Mouse (Mus musculus) liver, embryonic 11.5 days (tissue): ENCODE results near the gene Celf2. TPM values are rescaled to one million over a fixed set of nuclear protein-coding genes. Genes with fewer than 3 reads are reported as not detected.

ENCODE experiments used
- ATAC-seq: fragments of 200-750 bp; cut with Nextera tagmentation; replicated peaks from 2 replicates; pipeline ENCODE4 v1.8.0; 2017; ENCODE audit warnings: moderate number of reproducible peaks, mild to moderate bottlenecking, moderate TSS enrichment, moderate library complexity; ENCODE audit not compliant: low FRiP score
- DNase-seq: peaks from one replicate; pipeline ENCODE4 v3.0.0-alpha.2; 2017; ENCODE audit warnings: low spot score
- H3K27ac ChIP-seq: fragments of 300-500 bp; sonication (generic); 2 replicates; pipeline ENCODE4 v1.5.1; 2014; ENCODE audit warnings: mild to moderate bottlenecking, low read depth, low read length, control low read depth
- H3K27me3 ChIP-seq: fragments of 300-500 bp; sonication (generic); replicated peaks from 2 replicates; pipeline ENCODE4 v1.6.1; 2014; ENCODE audit warnings: low read length, mixed read lengths; ENCODE audit not compliant: control insufficient read depth, insufficient read depth
- H3K36me3 ChIP-seq: fragments of 300-500 bp; sonication (generic); 2 replicates; pipeline ENCODE4 v1.6.1; 2014; ENCODE audit warnings: mild to moderate bottlenecking, low read length, moderate library complexity, mixed read lengths; ENCODE audit not compliant: control insufficient read depth, insufficient read depth
- H3K4me1 ChIP-seq: fragments of 300-500 bp; sonication (generic); replicated peaks from 2 replicates; pipeline ENCODE4 v1.6.1; 2014; ENCODE audit warnings: low read length, mixed read lengths; ENCODE audit not compliant: control insufficient read depth, insufficient read depth
- H3K4me2 ChIP-seq: fragments of 300-500 bp; sonication (generic); 2 replicates; pipeline ENCODE4 v1.6.1; 2014; ENCODE audit warnings: mild to moderate bottlenecking, control low read depth, moderate library complexity
- H3K4me3 ChIP-seq: fragments of 300-500 bp; sonication (generic); 2 replicates; pipeline ENCODE4 v1.5.1; 2014; ENCODE audit warnings: low read depth, low read length, control low read depth
- H3K9ac ChIP-seq: fragments of 300-500 bp; sonication (generic); 2 replicates; pipeline ENCODE4 v1.6.1; 2014; ENCODE audit warnings: low read depth, low read length, control low read depth
- H3K9me3 ChIP-seq: fragments of 300-500 bp; sonication (generic); 2 replicates; pipeline ENCODE4 v1.6.1; 2016; ENCODE audit warnings: low read length, inconsistent platforms, mixed read lengths; ENCODE audit not compliant: control insufficient read depth
- WGBS: fragments of 180-500 bp; shearing (Covaris S2); extraction: QIAGEN DNeasy Blood & Tissue Kit; methylation state at CpG from one replicate; pipeline ENCODE4 v1.1.7; 2014; 5-methylcytosine and 5-hydroxymethylcytosine counted together
- polyA plus RNA-seq: library from polyadenylated mRNA; unstranded; fragments of >200 nt; fragmentation: Nextera tagmentation; extraction: Ambion mirVana; gene quantifications from 2 replicates; pipeline ENCODE4 v1.2.1, GENCODE M21; 2014

The Celf2 gene
- polyA plus RNA-seq, 1 experiment from 2014 or later = 21.1 TPM

DNA sequence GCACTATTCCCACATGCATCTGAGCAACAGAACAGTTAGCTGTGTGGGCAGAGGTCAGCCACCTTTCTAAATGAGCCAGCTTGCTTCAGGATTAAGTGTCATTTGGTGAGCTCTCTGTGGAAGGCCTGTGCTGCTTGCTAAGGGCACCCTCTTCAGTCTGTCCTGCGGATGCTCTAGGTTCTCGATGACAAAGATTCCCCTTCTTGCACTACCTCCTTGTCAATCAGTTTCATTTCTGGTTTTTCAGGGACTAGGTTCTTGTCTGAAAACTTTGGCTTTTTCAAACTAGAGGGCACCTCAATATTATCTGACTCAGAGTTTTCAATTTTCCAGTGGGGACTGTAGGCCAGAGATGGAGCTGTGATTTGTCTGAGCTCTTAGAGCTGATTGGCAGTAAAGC is 949.8 kb downstream of the Celf2 start:
- 89% methylated on average over 2 of the region's 2 CpGs for WGBS
- no peaks in the 10 kb centered on the region for H3K4me1 ChIP-seq
- H3K9ac ChIP-seq = no peak overlapping the region
- H3K9me3 ChIP-seq = no peaks in the 10 kb centered on the region
- no peak overlapping the region for H3K4me3 ChIP-seq
- H3K4me2 ChIP-seq = no peak overlapping the region
- DNase-seq (no peak), ATAC-seq (no peak)
- no peaks in the 10 kb centered on the region for H3K27me3 ChIP-seq
- H3K36me3 ChIP-seq = no peaks in the 10 kb centered on the region
- H3K27ac ChIP-seq = no peak overlapping the region

DNA sequence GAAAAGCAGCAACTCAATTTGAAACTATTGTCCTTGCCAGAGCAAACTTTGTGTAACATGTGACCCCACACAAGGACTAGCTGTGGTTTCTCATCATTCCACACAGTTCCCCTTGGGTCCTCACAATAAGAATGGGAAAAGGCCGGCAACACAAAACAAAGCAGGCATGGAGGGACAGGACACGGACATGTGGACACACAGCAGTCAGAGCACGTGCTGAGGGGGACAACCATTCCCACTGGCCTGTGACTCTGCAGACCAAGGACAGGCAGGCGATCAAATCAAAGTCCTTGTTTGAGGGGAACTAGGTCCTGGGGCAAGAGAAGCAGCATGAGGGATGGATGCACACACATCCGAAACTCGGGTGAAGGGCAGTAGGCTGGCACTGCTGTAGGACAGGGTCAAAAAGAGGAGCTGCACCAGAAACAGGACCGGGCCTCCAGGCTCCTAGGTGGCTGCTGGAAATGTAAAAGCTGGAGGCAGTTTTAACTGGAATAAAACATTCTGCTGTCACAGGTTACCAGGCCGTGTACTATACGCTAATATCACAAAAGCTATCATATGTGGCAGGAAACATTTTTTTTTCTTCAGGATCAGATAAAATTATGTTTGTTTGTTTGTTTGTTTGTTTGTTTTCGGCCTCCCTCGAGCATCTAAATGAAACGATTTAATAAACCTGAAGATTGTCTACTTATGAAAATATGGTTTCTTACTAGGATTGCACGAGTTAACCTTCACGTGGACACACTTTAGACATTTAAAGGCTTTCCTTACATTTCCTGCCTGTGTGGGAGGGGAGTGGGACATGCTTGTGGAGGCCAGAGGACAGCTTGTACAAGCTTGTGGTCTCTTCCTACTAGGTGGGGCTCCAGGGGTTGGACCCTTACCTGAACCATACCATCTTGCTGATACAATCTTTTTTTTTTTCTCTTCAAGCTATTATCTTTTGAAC is 950.8 kb downstream of the Celf2 start:
- H3K4me1 ChIP-seq = no peaks in the 10 kb centered on the region
- no peaks in the 10 kb centered on the region for H3K27me3 ChIP-seq
- ATAC-seq (no peak), DNase-seq (no peak)
- H3K4me3 ChIP-seq = no peak overlapping the region
- no peaks in the 10 kb centered on the region for H3K36me3 ChIP-seq
- WGBS = 85% methylated on average over 14 of the region's 14 CpGs
- H3K9me3 ChIP-seq = no peaks in the 10 kb centered on the region
- H3K9ac ChIP-seq = no peak overlapping the region
- H3K27ac ChIP-seq = no peak overlapping the region
- H3K4me2 ChIP-seq = no peak overlapping the region

- ATAC-seq = no peak
- Histone ChIP-seq H3K4me1 (no peaks in the 10 kb centered on the region), H3K9me3 (no peaks in the 10 kb centered on the region), H3K4me2 (no peak overlapping the region), H3K27ac (no peak overlapping the region), H3K9ac (no peak overlapping the region), H3K4me3 (no peak overlapping the region), H3K36me3 (no peaks in the 10 kb centered on the region), H3K27me3 (no peaks in the 10 kb centered on the region)
- DNase-seq = no peak
- 77% methylated on average over 3 of the region's 3 CpGs for WGBS
Observed at GRCm38 (mm10) chr2:6557749-6558148, 951.6 kb downstream of the Celf2 start.

- DNase-seq (no peak), ATAC-seq (no peak)
- no peak overlapping the region for H3K4me2 ChIP-seq
- no peaks in the 10 kb centered on the region for H3K4me1 ChIP-seq
- no peaks in the 10 kb centered on the region for H3K9me3 ChIP-seq
- H3K36me3 ChIP-seq = no peaks in the 10 kb centered on the region
- H3K27me3 ChIP-seq = no peaks in the 10 kb centered on the region
- WGBS = 93% methylated on average over 2 of the region's 2 CpGs
- no peak overlapping the region for H3K27ac ChIP-seq
- no peak overlapping the region for H3K4me3 ChIP-seq
- H3K9ac ChIP-seq = no peak overlapping the region
Observed at GRCm38 (mm10) chr2:6556913-6557312, 952.5 kb downstream of the Celf2 start.

- no peak for DNase-seq
- Histone ChIP-seq H3K4me1 (no peaks in the 10 kb centered on the region), H3K4me2 (no peak overlapping the region), H3K27me3 (no peaks in the 10 kb centered on the region), H3K9ac (no peak overlapping the region), H3K36me3 (no peaks in the 10 kb centered on the region), H3K9me3 (no peaks in the 10 kb centered on the region), H3K27ac (no peak overlapping the region), H3K4me3 (no peak overlapping the region)
- WGBS = 88% methylated on average over 7 of the region's 7 CpGs
- ATAC-seq = no peak
Observed at GRCm38 (mm10) chr2:6553656-6554055, 955.7 kb downstream of the Celf2 start.

GRCm38 (mm10) chr2:6549251-6549650 is 960.1 kb downstream of the Celf2 start:
- no peaks in the 10 kb centered on the region for H3K4me1 ChIP-seq
- no peaks in the 10 kb centered on the region for H3K9me3 ChIP-seq
- 88% methylated on average over 7 of the region's 7 CpGs for WGBS
- no peaks in the 10 kb centered on the region for H3K27me3 ChIP-seq
- H3K9ac ChIP-seq = no peak overlapping the region
- no peaks in the 10 kb centered on the region for H3K36me3 ChIP-seq
- ATAC-seq (no peak), DNase-seq (no peak)
- no peak overlapping the region for H3K4me3 ChIP-seq
- H3K27ac ChIP-seq = no peak overlapping the region
- no peak overlapping the region for H3K4me2 ChIP-seq

GRCm38 (mm10) chr2:6547139-6547664 is 962.2 kb downstream of the Celf2 start:
- ATAC-seq (no peak), DNase-seq (no peak)
- 72% methylated on average over 9 of the region's 9 CpGs for WGBS
- H3K9me3 ChIP-seq = no peaks in the 10 kb centered on the region
- no peaks in the 10 kb centered on the region for H3K4me1 ChIP-seq
- no peaks in the 10 kb centered on the region for H3K36me3 ChIP-seq
- no peak overlapping the region for H3K9ac ChIP-seq
- H3K4me3 ChIP-seq = no peak overlapping the region
- H3K27ac ChIP-seq = no peak overlapping the region
- H3K4me2 ChIP-seq = no peak overlapping the region
- H3K27me3 ChIP-seq = no peaks in the 10 kb centered on the region

GRCm38 (mm10) chr2:6546462-6547138 is 962.8 kb downstream of the Celf2 start:
- no peaks in the 10 kb centered on the region for H3K4me1 ChIP-seq
- no peak overlapping the region for H3K9ac ChIP-seq
- H3K27ac ChIP-seq = no peak overlapping the region
- H3K9me3 ChIP-seq = no peaks in the 10 kb centered on the region
- H3K27me3 ChIP-seq = no peaks in the 10 kb centered on the region
- H3K36me3 ChIP-seq = no peaks in the 10 kb centered on the region
- DNase-seq (no peak), ATAC-seq (0 out of 2 replicates have a peak, but pooled peaks have one; percentile 58)
- H3K4me2 ChIP-seq = no peak overlapping the region
- WGBS = 74% methylated on average over 14 of the region's 14 CpGs
- no peak overlapping the region for H3K4me3 ChIP-seq
